Mouse (Mus musculus) heart, postnatal 0 days (tissue): Measurements from ENCODE around the gene 4931422A03Rik.

ENCODE experiments used
- CTCF ChIP-seq: IDR thresholded peaks from 2 replicates; pipeline ENCODE4 v1.5.1; 2016; ENCODE audit warnings: antibody characterized with exemption, control low read depth, low read depth
- EP300 ChIP-seq: IDR thresholded peaks from 2 replicates; pipeline ENCODE4 v1.6.1; 2016; ENCODE audit warnings: antibody characterized with exemption, low read depth

GRCm38 (mm10) chr2:103977216-103977615, 50.9 kb downstream of the 4931422A03Rik start:
- no peak for TF ChIP-seq CTCF
- TF ChIP-seq EP300, result no peak
